Mouse (Mus musculus): ENCODE measurements around the gene Rspry1.

Gene Rspry1

GRCm38 (mm10) chr8:94604030-94604429 lies 2.3 kb downstream of the Rspry1 start:
- DNase-seq, result no peak

GRCm38 (mm10) chr8:94607064-94607463 lies 5.3 kb downstream of the Rspry1 start:
- DNase-seq, result no peak

- DNase-seq, result no peak
Measured at GRCm38 (mm10) chr8:94624885-94625284, 23.1 kb downstream of the Rspry1 start.

GRCm38 (mm10) chr8:94633564-94634194 lies 31.9 kb downstream of the Rspry1 start:
- DNase-seq, result no peak

- no peak for DNase-seq
Measured at GRCm38 (mm10) chr8:94634211-94634610, 32.5 kb downstream of the Rspry1 start.

GRCm38 (mm10) chr8:94641183-94641582 lies 39.4 kb downstream of the Rspry1 start:
- no peak for DNase-seq

- DNase-seq, result no peak
Measured at GRCm38 (mm10) chr8:94641938-94642337, 40.2 kb downstream of the Rspry1 start.

GRCm38 (mm10) chr8:94645202-94645601 lies 43.5 kb downstream of the Rspry1 start:
- no peak for DNase-seq

GRCm38 (mm10) chr8:94646165-94646564 lies 44.4 kb downstream of the Rspry1 start:
- no peak for DNase-seq

GRCm38 (mm10) chr8:94649496-94649895 lies 47.8 kb downstream of the Rspry1 start:
- no peak for DNase-seq

- DNase-seq, result no peak
Measured at GRCm38 (mm10) chr8:94652951-94653350, 51.2 kb downstream of the Rspry1 start.

GRCm38 (mm10) chr8:94654994-94655393 lies 53.3 kb downstream of the Rspry1 start:
- DNase-seq, result no peak

- no peak for DNase-seq
Measured at GRCm38 (mm10) chr8:94658031-94658430, 56.3 kb downstream of the Rspry1 start.

- no peak for DNase-seq
Measured at GRCm38 (mm10) chr8:94660418-94660817, 58.7 kb downstream of the Rspry1 start.

GRCm38 (mm10) chr8:94664722-94665121 lies 63.0 kb downstream of the Rspry1 start:
- no peak for DNase-seq

GRCm38 (mm10) chr8:94666456-94667308 lies 64.9 kb downstream of the Rspry1 start, which contains the start of gene Arl2bp:
Gene Arl2bp (plus strand): TSS chr8:94666600.
- DNase-seq, result peak; percentile 91

GRCm38 (mm10) chr8:94674384-94674783 lies 72.6 kb downstream of the Rspry1 start:
- DNase-seq, result no peak

- DNase-seq, result no peak
Measured at GRCm38 (mm10) chr8:94675923-94676322, 74.2 kb downstream of the Rspry1 start.

- DNase-seq, result no peak
Measured at GRCm38 (mm10) chr8:94678582-94678981, 76.8 kb downstream of the Rspry1 start.

GRCm38 (mm10) chr8:94680414-94680813 lies 78.7 kb downstream of the Rspry1 start:
- DNase-seq, result no peak

- DNase-seq, result no peak
Measured at GRCm38 (mm10) chr8:94682732-94683524, 81.2 kb downstream of the Rspry1 start.

- no peak for DNase-seq
Measured at GRCm38 (mm10) chr8:94684287-94684686, 82.5 kb downstream of the Rspry1 start.

GRCm38 (mm10) chr8:94685953-94686352 lies 84.2 kb downstream of the Rspry1 start:
- DNase-seq, result no peak

Measured in cerebellum, adult 11 months (tissue).